Mouse (Mus musculus): ENCODE measurements around the gene Fastkd5. TPM values are rescaled to one million over a fixed set of nuclear protein-coding genes. Genes with fewer than 3 reads are reported as not detected.
A peak's percentile ranks its signal among the peaks of the same experiment; 100 is the strongest.

The Fastkd5 gene
- polyA plus RNA-seq, 1 experiment: 1.6 TPM

- TF ChIP-seq CTCF (IDR thresholded peaks at IDR 0.05; ENCODE audit: control insufficient read depth, insufficient read depth, insufficient replicate concordance, low read depth, low read length): no peak
- peak; percentile 42; the same call in 1 of the 2 replicates for TF ChIP-seq POLR2A (IDR thresholded peaks at IDR 0.05; ENCODE audit: control insufficient read depth, low read depth, low read length)
- Histone ChIP-seq H3K4me1 (ENCODE audit: control insufficient read depth, insufficient read depth, low read length) (peaks cover 10% of the 10 kb centered on the region), H3K27ac (ENCODE audit: control insufficient read depth, insufficient read depth, low read depth, low read length) (no peak within 1 kb of the TSS), H3K36me3 (ENCODE audit: control insufficient read depth, insufficient read depth, low read length) (no peaks in the 10 kb centered on the region), H3K27me3 (ENCODE audit: control insufficient read depth, insufficient read depth, low read length) (no peaks in the 10 kb centered on the region), H3K4me3 (ENCODE audit: control insufficient read depth, low read depth, low read length) (peak within 1 kb of the TSS; percentile 87)
These were observed 13.0 kb upstream of the Fastkd5 start, which contains the start of gene Lzts3 for GRCm38 (mm10) chr2:130642684-130643369. Gene Lzts3 (minus strand): TSS chr2:130642803.

- no peak overlapping the region for H3K27ac ChIP-seq (ENCODE audit: control insufficient read depth, insufficient read depth, low read depth, low read length)
These were observed 12.4 kb upstream of the Fastkd5 start for GRCm38 (mm10) chr2:130642197-130642660.

DNA sequence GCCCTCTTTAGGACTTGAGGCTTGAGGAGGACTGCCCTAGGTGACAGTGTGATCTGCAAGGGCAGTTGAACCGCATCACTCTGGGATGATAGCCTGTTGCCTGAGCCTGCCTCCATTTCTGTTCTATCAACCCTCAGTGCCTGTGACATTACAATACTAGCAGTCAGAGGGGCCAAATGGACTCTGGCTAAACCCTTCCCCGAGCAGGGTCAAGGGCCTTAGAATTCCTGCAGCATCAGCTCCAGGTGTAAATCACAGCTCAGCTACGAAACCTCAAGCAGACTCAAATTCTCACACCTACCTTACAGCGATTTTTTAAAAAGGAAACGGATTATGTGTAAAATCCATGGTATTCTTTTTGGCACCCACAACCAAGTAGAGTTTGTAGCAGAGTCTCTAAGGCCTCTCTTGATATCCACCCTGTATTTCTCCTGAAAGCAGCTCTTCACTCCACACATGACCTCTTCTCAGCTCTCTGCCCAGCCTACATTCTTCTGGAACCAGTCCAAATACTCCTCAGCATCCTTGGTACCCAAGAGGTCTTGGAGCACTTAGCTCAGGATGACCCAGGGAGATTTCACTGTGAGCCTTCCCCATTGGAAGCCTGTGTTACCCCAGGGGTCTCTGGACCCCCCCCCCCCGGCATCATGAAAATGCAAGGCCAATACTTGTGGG lies 11.7 kb upstream of the Fastkd5 start:
- no peaks in the 10 kb centered on the region for H3K27me3 ChIP-seq (ENCODE audit: control insufficient read depth, insufficient read depth, low read length)
- no peak overlapping the region for H3K27ac ChIP-seq (ENCODE audit: control insufficient read depth, insufficient read depth, low read depth, low read length)
- no peak overlapping the region for H3K4me3 ChIP-seq (ENCODE audit: control insufficient read depth, low read depth, low read length)
- no peaks in the 10 kb centered on the region for H3K36me3 ChIP-seq (ENCODE audit: control insufficient read depth, insufficient read depth, low read length)
- no peak for TF ChIP-seq CTCF (IDR thresholded peaks at IDR 0.05; ENCODE audit: control insufficient read depth, insufficient read depth, insufficient replicate concordance, low read depth, low read length)
- no peak for TF ChIP-seq POLR2A (IDR thresholded peaks at IDR 0.05; ENCODE audit: control insufficient read depth, low read depth, low read length)
- peaks cover 12% of the 10 kb centered on the region for H3K4me1 ChIP-seq (ENCODE audit: control insufficient read depth, insufficient read depth, low read length)

More at GRCm38 (mm10) chr2:130642197-130642660, 12.4 kb upstream of the Fastkd5 start:
- no peaks in the 10 kb centered on the region for H3K27me3 ChIP-seq (ENCODE audit: control insufficient read depth, insufficient read depth, low read length)
- peaks cover 12% of the 10 kb centered on the region for H3K4me1 ChIP-seq (ENCODE audit: control insufficient read depth, insufficient read depth, low read length)
- no peak for TF ChIP-seq POLR2A (IDR thresholded peaks at IDR 0.05; ENCODE audit: control insufficient read depth, low read depth, low read length)
- TF ChIP-seq CTCF (IDR thresholded peaks at IDR 0.05; ENCODE audit: control insufficient read depth, insufficient read depth, insufficient replicate concordance, low read depth, low read length): no peak
- H3K4me3 ChIP-seq (ENCODE audit: control insufficient read depth, low read depth, low read length): peak overlapping the region; percentile 87
- H3K36me3 ChIP-seq (ENCODE audit: control insufficient read depth, insufficient read depth, low read length): no peaks in the 10 kb centered on the region

DNA sequence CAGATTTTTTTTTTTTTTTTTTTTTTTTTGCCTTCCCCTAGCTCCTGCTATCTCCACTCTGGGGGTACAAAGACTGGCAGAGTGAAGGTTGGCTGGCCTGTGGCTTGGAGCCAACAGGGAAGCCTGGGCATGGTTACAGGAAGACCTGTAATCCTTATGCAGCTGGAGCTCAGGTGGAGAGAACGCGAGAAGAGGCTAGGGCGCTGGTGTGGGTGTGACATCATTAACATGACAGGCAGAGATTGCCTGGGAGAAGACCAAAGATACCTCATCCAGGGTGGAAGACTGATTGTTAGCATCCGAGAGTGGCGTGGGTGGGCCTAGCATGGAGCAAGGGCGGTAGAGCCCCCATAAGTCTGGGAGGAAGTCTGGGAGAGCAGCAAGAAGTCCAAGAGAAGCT lies 9.4 kb upstream of the Fastkd5 start:
- peaks cover 17% of the 10 kb centered on the region for H3K4me1 ChIP-seq (ENCODE audit: control insufficient read depth, insufficient read depth, low read length)
- no peaks in the 10 kb centered on the region for H3K27me3 ChIP-seq (ENCODE audit: control insufficient read depth, insufficient read depth, low read length)
- H3K27ac ChIP-seq (ENCODE audit: control insufficient read depth, insufficient read depth, low read depth, low read length): no peak overlapping the region
- no peak overlapping the region for H3K4me3 ChIP-seq (ENCODE audit: control insufficient read depth, low read depth, low read length)
- no peaks in the 10 kb centered on the region for H3K36me3 ChIP-seq (ENCODE audit: control insufficient read depth, insufficient read depth, low read length)
- TF ChIP-seq CTCF (IDR thresholded peaks at IDR 0.05; ENCODE audit: control insufficient read depth, insufficient read depth, insufficient replicate concordance, low read depth, low read length) (no peak), POLR2A (IDR thresholded peaks at IDR 0.05; ENCODE audit: control insufficient read depth, low read depth, low read length) (no peak)

DNA sequence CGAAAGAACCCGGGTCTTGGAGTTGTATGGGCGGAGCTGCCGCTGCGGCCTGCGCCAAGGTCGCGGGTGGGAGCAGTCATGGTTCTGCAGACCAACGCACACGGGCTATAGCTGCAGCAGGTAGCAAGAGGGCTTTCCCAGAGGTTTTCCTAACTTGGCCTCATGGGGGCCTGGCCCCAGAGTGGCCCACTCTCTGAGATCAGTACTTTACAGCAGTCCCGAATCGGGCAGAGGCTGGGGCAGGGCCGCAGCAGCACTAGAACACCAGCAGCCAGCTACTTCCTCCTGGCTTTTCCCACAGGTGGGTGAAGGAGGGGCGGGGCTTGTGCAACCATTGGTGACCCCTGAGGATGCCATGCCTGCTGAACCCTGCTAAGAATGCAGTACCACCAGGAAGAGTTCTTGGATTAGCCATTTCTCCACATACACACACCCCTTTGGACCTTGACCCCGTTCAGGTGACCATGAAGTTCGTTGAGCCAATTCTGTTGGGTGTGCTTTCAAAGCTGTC lies 8.3 kb upstream of the Fastkd5 start:
- Histone ChIP-seq H3K4me3 (ENCODE audit: control insufficient read depth, low read depth, low read length) (no peak overlapping the region), H3K27ac (ENCODE audit: control insufficient read depth, insufficient read depth, low read depth, low read length) (no peak overlapping the region), H3K36me3 (ENCODE audit: control insufficient read depth, insufficient read depth, low read length) (no peaks in the 10 kb centered on the region), H3K4me1 (ENCODE audit: control insufficient read depth, insufficient read depth, low read length) (peaks cover 21% of the 10 kb centered on the region), H3K27me3 (ENCODE audit: control insufficient read depth, insufficient read depth, low read length) (no peaks in the 10 kb centered on the region)
- TF ChIP-seq POLR2A (IDR thresholded peaks at IDR 0.05; ENCODE audit: control insufficient read depth, low read depth, low read length) (no peak), CTCF (IDR thresholded peaks at IDR 0.05; ENCODE audit: control insufficient read depth, insufficient read depth, insufficient replicate concordance, low read depth, low read length) (no peak)

DNA sequence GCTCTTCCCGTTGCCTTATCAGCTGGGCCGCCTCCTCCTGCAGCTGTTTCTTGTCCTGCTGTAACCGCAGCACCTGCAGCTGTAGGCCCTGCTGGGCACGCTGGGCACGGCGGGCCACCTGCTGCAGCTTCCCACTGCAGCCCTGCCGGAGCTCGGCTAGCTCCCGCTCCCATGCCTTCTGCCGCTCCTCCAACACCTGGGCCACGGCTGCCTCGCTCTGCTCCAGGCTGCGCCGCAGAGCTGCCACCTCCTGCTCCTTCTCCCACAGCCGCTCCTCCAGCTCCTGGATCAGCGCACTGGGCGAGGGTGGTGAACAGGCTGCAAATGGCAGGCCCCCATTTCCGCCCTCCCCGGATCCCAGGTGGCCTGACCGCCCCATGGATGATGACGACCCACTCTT lies 6.0 kb upstream of the Fastkd5 start:
- no peak overlapping the region for H3K4me3 ChIP-seq (ENCODE audit: control insufficient read depth, low read depth, low read length)
- H3K27ac ChIP-seq (ENCODE audit: control insufficient read depth, insufficient read depth, low read depth, low read length): no peak overlapping the region
- peaks cover 12% of the 10 kb centered on the region for H3K4me1 ChIP-seq (ENCODE audit: control insufficient read depth, insufficient read depth, low read length)
- TF ChIP-seq CTCF (IDR thresholded peaks at IDR 0.05; ENCODE audit: control insufficient read depth, insufficient read depth, insufficient replicate concordance, low read depth, low read length) (no peak), POLR2A (IDR thresholded peaks at IDR 0.05; ENCODE audit: control insufficient read depth, low read depth, low read length) (no peak)
- no peaks in the 10 kb centered on the region for H3K27me3 ChIP-seq (ENCODE audit: control insufficient read depth, insufficient read depth, low read length)
- H3K36me3 ChIP-seq (ENCODE audit: control insufficient read depth, insufficient read depth, low read length): no peaks in the 10 kb centered on the region

GRCm38 (mm10) chr2:130634739-130635411 lies 5.0 kb upstream of the Fastkd5 start:
- Histone ChIP-seq H3K4me1 (ENCODE audit: control insufficient read depth, insufficient read depth, low read length) (peaks cover 12% of the 10 kb centered on the region), H3K4me3 (ENCODE audit: control insufficient read depth, low read depth, low read length) (peak overlapping the region; percentile 24), H3K36me3 (ENCODE audit: control insufficient read depth, insufficient read depth, low read length) (no peaks in the 10 kb centered on the region), H3K27ac (ENCODE audit: control insufficient read depth, insufficient read depth, low read depth, low read length) (no peak overlapping the region), H3K27me3 (ENCODE audit: control insufficient read depth, insufficient read depth, low read length) (no peaks in the 10 kb centered on the region)
- TF ChIP-seq POLR2A (IDR thresholded peaks at IDR 0.05; ENCODE audit: control insufficient read depth, low read depth, low read length): no peak
- TF ChIP-seq CTCF (IDR thresholded peaks at IDR 0.05; ENCODE audit: control insufficient read depth, insufficient read depth, insufficient replicate concordance, low read depth, low read length): no peak

Data from testis, adult 2 months (tissue).